Mouse (Mus musculus): ENCODE results near the gene Cdkal1. TPM values are rescaled to one million over a fixed set of nuclear protein-coding genes. Genes with fewer than 3 reads are reported as not detected.

The Cdkal1 gene
- polyA plus RNA-seq, 1 experiment = 0.55 TPM

GRCm38 (mm10) chr13:29772970-29773369 lies 82.5 kb downstream of the Cdkal1 start:
- Histone ChIP-seq H3K4me3 (ENCODE audit: low read depth, low read length) (no peak overlapping the region), H3K27ac (ENCODE audit: insufficient read depth, low read depth, low read length) (no peak overlapping the region), H3K27me3 (ENCODE audit: control insufficient read depth, insufficient read depth, low read length) (no peaks in the 10 kb centered on the region), H3K36me3 (ENCODE audit: control insufficient read depth, insufficient read depth, low read length) (peaks cover 3% of the 10 kb centered on the region; the same call in 1 of the 2 replicates), H3K4me1 (ENCODE audit: control insufficient read depth, insufficient read depth, insufficient read length, low read length) (peaks cover 6% of the 10 kb centered on the region)
- TF ChIP-seq CTCF (IDR thresholded peaks at IDR 0.05; ENCODE audit: extremely low read depth, insufficient read length, insufficient replicate concordance, low read depth, low read length) (no peak), POLR2A (IDR thresholded peaks at IDR 0.05; ENCODE audit: low read depth, low read length) (no peak)
- 72% methylated on average over 3 of the region's 3 CpGs for WGBS

- Histone ChIP-seq H3K27ac (ENCODE audit: insufficient read depth, low read depth, low read length) (no peak overlapping the region), H3K36me3 (ENCODE audit: control insufficient read depth, insufficient read depth, low read length) (no peaks in the 10 kb centered on the region), H3K4me1 (ENCODE audit: control insufficient read depth, insufficient read depth, insufficient read length, low read length) (peaks cover 6% of the 10 kb centered on the region), H3K4me3 (ENCODE audit: low read depth, low read length) (no peak overlapping the region), H3K27me3 (ENCODE audit: control insufficient read depth, insufficient read depth, low read length) (no peaks in the 10 kb centered on the region)
- 31% methylated on average over 12 of the region's 12 CpGs for WGBS
- TF ChIP-seq CTCF (IDR thresholded peaks at IDR 0.05; ENCODE audit: extremely low read depth, insufficient read length, insufficient replicate concordance, low read depth, low read length) = no peak
- no peak for TF ChIP-seq POLR2A (IDR thresholded peaks at IDR 0.05; ENCODE audit: low read depth, low read length)
These were observed 85.6 kb downstream of the Cdkal1 start for GRCm38 (mm10) chr13:29769647-29770436.

GRCm38 (mm10) chr13:29768104-29768503 lies 87.4 kb downstream of the Cdkal1 start:
- TF ChIP-seq CTCF (IDR thresholded peaks at IDR 0.05; ENCODE audit: extremely low read depth, insufficient read length, insufficient replicate concordance, low read depth, low read length) (no peak), POLR2A (IDR thresholded peaks at IDR 0.05; ENCODE audit: low read depth, low read length) (no peak)
- WGBS = 75% methylated on average over 1 of the region's 1 CpGs
- H3K27me3 ChIP-seq (ENCODE audit: control insufficient read depth, insufficient read depth, low read length) = no peaks in the 10 kb centered on the region
- no peaks in the 10 kb centered on the region for H3K36me3 ChIP-seq (ENCODE audit: control insufficient read depth, insufficient read depth, low read length)
- peaks cover 2% of the 10 kb centered on the region; the same call in 1 of the 2 replicates for H3K4me1 ChIP-seq (ENCODE audit: control insufficient read depth, insufficient read depth, insufficient read length, low read length)
- H3K27ac ChIP-seq (ENCODE audit: insufficient read depth, low read depth, low read length) = no peak overlapping the region
- no peak overlapping the region for H3K4me3 ChIP-seq (ENCODE audit: low read depth, low read length)

- no peak for TF ChIP-seq CTCF (IDR thresholded peaks at IDR 0.05; ENCODE audit: extremely low read depth, insufficient read length, insufficient replicate concordance, low read depth, low read length)
- TF ChIP-seq POLR2A (IDR thresholded peaks at IDR 0.05; ENCODE audit: low read depth, low read length) = no peak
- H3K36me3 ChIP-seq (ENCODE audit: control insufficient read depth, insufficient read depth, low read length) = no peaks in the 10 kb centered on the region
- H3K27me3 ChIP-seq (ENCODE audit: control insufficient read depth, insufficient read depth, low read length) = no peaks in the 10 kb centered on the region
- peaks cover 2% of the 10 kb centered on the region; the same call in 1 of the 2 replicates for H3K4me1 ChIP-seq (ENCODE audit: control insufficient read depth, insufficient read depth, insufficient read length, low read length)
- WGBS = 83% methylated on average over 4 of the region's 4 CpGs
- H3K27ac ChIP-seq (ENCODE audit: insufficient read depth, low read depth, low read length) = no peak overlapping the region
- H3K4me3 ChIP-seq (ENCODE audit: low read depth, low read length) = no peak overlapping the region
These were observed 87.9 kb downstream of the Cdkal1 start for GRCm38 (mm10) chr13:29767587-29767986.

GRCm38 (mm10) chr13:29766377-29766776 lies 89.1 kb downstream of the Cdkal1 start:
- H3K27me3 ChIP-seq (ENCODE audit: control insufficient read depth, insufficient read depth, low read length) = no peaks in the 10 kb centered on the region
- H3K4me1 ChIP-seq (ENCODE audit: control insufficient read depth, insufficient read depth, insufficient read length, low read length) = peaks cover 2% of the 10 kb centered on the region; the same call in 1 of the 2 replicates
- no peak overlapping the region for H3K4me3 ChIP-seq (ENCODE audit: low read depth, low read length)
- TF ChIP-seq CTCF (IDR thresholded peaks at IDR 0.05; ENCODE audit: extremely low read depth, insufficient read length, insufficient replicate concordance, low read depth, low read length) (no peak), POLR2A (IDR thresholded peaks at IDR 0.05; ENCODE audit: low read depth, low read length) (no peak)
- no peak overlapping the region for H3K27ac ChIP-seq (ENCODE audit: insufficient read depth, low read depth, low read length)
- WGBS = 89% methylated on average over 8 of the region's 8 CpGs
- no peaks in the 10 kb centered on the region for H3K36me3 ChIP-seq (ENCODE audit: control insufficient read depth, insufficient read depth, low read length)

- no peaks in the 10 kb centered on the region for H3K36me3 ChIP-seq (ENCODE audit: control insufficient read depth, insufficient read depth, low read length)
- no peak overlapping the region for H3K4me3 ChIP-seq (ENCODE audit: low read depth, low read length)
- H3K27me3 ChIP-seq (ENCODE audit: control insufficient read depth, insufficient read depth, low read length) = no peaks in the 10 kb centered on the region
- TF ChIP-seq CTCF (IDR thresholded peaks at IDR 0.05; ENCODE audit: extremely low read depth, insufficient read length, insufficient replicate concordance, low read depth, low read length) = no peak
- no peak for TF ChIP-seq POLR2A (IDR thresholded peaks at IDR 0.05; ENCODE audit: low read depth, low read length)
- 81% methylated on average over 3 of the region's 3 CpGs for WGBS
- 0 out of 2 replicates have a peak, but pooled peaks cover under 1% of the 10 kb centered on the region for H3K4me1 ChIP-seq (ENCODE audit: control insufficient read depth, insufficient read depth, insufficient read length, low read length)
- H3K27ac ChIP-seq (ENCODE audit: insufficient read depth, low read depth, low read length) = no peak overlapping the region
These were observed 90.2 kb downstream of the Cdkal1 start for GRCm38 (mm10) chr13:29765296-29765695.

- TF ChIP-seq CTCF (IDR thresholded peaks at IDR 0.05; ENCODE audit: extremely low read depth, insufficient read length, insufficient replicate concordance, low read depth, low read length) = no peak
- TF ChIP-seq POLR2A (IDR thresholded peaks at IDR 0.05; ENCODE audit: low read depth, low read length) = no peak
- Histone ChIP-seq H3K4me1 (ENCODE audit: control insufficient read depth, insufficient read depth, insufficient read length, low read length) (no peaks in the 10 kb centered on the region), H3K36me3 (ENCODE audit: control insufficient read depth, insufficient read depth, low read length) (no peaks in the 10 kb centered on the region), H3K27me3 (ENCODE audit: control insufficient read depth, insufficient read depth, low read length) (no peaks in the 10 kb centered on the region), H3K4me3 (ENCODE audit: low read depth, low read length) (no peak overlapping the region), H3K27ac (ENCODE audit: insufficient read depth, low read depth, low read length) (no peak overlapping the region)
- WGBS = 80% methylated on average over 5 of the region's 5 CpGs
These were observed 95.6 kb downstream of the Cdkal1 start for GRCm38 (mm10) chr13:29759691-29760467.

Measured in small intestine, adult 2 months (tissue).